Mouse (Mus musculus) thymus, adult 2 months (tissue): ENCODE measurements at regions not wholly inside any gene's neighbourhood (a gene's known extent, or its start where the extent isn't known, plus 50 kb on each side); places are given as distances from the start of the nearest gene placed in this dataset.
"Not testable (repeated sequence)": the region's sequence is repeated elsewhere in the genome, so short reads cannot be mapped to it uniquely, and the experiment has no call there.

Source experiments
- DNase-seq: peaks from one replicate; pipeline ENCODE4 v3.0.0; 2021
- H3K27ac ChIP-seq: fragments of 200-500 bp; 2 replicates; pipeline ENCODE4 v1.5.1; 2012; ENCODE audit warnings: low read length, control low read depth; ENCODE audit not compliant: control insufficient read depth, insufficient read depth
- H3K27me3 ChIP-seq: fragments of 200-500 bp; 2 replicates; pipeline ENCODE4 v1.6.1; 2012; ENCODE audit warnings: mild to moderate bottlenecking, low read length, moderate library complexity, mixed read lengths; ENCODE audit not compliant: control insufficient read depth, insufficient read depth
- H3K36me3 ChIP-seq: fragments of 200-500 bp; 2 replicates; pipeline ENCODE4 v1.6.1; 2012; ENCODE audit warnings: mild to moderate bottlenecking, low read length, moderate library complexity; ENCODE audit not compliant: control insufficient read depth, insufficient read depth
- H3K4me1 ChIP-seq: fragments of 200-500 bp; replicated peaks from 2 replicates; pipeline ENCODE4 v1.6.1; 2012; ENCODE audit warnings: low read length; ENCODE audit not compliant: control insufficient read depth, insufficient read depth
- H3K4me3 ChIP-seq: fragments of 200-500 bp; 2 replicates; pipeline ENCODE4 v1.5.1; 2012; ENCODE audit warnings: mild to moderate bottlenecking, low read length, control low read depth, moderate library complexity; ENCODE audit not compliant: control insufficient read depth, insufficient read depth
- CTCF ChIP-seq: fragments of 200-500 bp; IDR thresholded peaks from 2 replicates; pipeline ENCODE4 v1.5.1; 2012; ENCODE audit warnings: mild to moderate bottlenecking, control low read depth, low read length, moderate library complexity, borderline replicate concordance; ENCODE audit not compliant: control insufficient read depth, poor library complexity, insufficient read depth; ENCODE audit errors: extremely low read depth
- POLR2A ChIP-seq: fragments of 200-500 bp; IDR thresholded peaks from 2 replicates; pipeline ENCODE4 v1.6.1; 2012; ENCODE audit warnings: mild to moderate bottlenecking, low read length, control low read depth, moderate library complexity; ENCODE audit not compliant: control insufficient read depth, poor library complexity, insufficient read depth; ENCODE audit errors: extremely low read depth
- whole genome bisulfite sequencing: fragments of 180-500 bp; shearing (Covaris S2); methylation state at CpG from one replicate; pipeline ENCODE4 v1.1.7; 2018; 5-methylcytosine and 5-hydroxymethylcytosine counted together

DNA sequence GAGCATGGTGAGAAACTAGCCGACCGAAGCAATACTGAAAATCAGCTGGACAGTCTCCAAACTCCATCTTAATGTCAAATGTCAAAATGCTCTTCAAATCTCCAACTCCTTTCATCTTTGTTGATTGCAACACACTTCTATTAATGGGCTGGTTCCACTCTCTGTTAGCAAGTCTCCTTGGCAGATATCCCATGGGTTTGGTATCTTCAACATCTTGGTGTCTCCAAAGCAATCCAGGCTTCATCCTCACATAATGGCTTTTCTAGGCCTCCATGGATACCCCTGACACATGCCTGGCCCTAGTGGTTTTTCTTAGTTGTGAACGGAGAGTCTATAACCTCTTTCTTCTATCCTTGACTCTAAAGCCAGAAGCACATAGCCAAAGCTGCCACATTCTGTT, 118.0 kb upstream of the Ppp6c start:
- Histone ChIP-seq H3K36me3 (no peaks in the 10 kb centered on the region), H3K27ac (no peak overlapping the region), H3K4me1 (no peaks in the 10 kb centered on the region), H3K4me3 (no peak overlapping the region), H3K27me3 (no peaks in the 10 kb centered on the region)
- 92% methylated on average over 3 of the region's 3 CpGs for WGBS
- TF ChIP-seq POLR2A: no peak
- TF ChIP-seq CTCF: no peak
- no peak for DNase-seq

DNA sequence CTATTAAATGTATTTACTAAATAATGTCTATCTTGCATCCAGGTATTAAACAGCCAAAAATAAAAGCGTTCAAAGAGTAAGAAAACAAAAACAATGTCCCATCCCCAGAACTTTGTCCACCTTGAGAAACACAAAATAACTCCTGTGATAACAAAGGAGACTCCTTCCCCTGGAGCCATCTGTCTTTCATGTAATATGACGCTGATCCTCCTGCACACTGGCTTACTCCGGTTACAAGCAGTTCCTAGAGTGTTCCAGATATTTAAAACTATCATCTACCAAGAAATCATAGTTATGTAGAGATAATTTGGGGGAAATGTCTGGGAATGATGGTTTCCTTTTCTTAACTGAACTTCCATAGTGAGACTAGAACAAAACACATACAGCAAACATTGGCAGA, 114.2 kb upstream of the Ppp6c start:
- Histone ChIP-seq H3K4me1 (no peaks in the 10 kb centered on the region), H3K4me3 (no peak overlapping the region), H3K36me3 (no peaks in the 10 kb centered on the region), H3K27me3 (no peaks in the 10 kb centered on the region), H3K27ac (no peak overlapping the region)
- no peak for DNase-seq
- 86% methylated on average over 3 of the region's 3 CpGs for WGBS
- TF ChIP-seq CTCF (no peak), POLR2A (no peak)

- Histone ChIP-seq H3K36me3 (no peaks in the 10 kb centered on the region), H3K4me3 (no peak overlapping the region), H3K4me1 (no peaks in the 10 kb centered on the region), H3K27ac (no peak overlapping the region), H3K27me3 (no peaks in the 10 kb centered on the region)
- 87% methylated on average over 9 of the region's 9 CpGs for WGBS
- TF ChIP-seq CTCF (no peak), POLR2A (no peak)
- no peak for DNase-seq
These were observed 112.8 kb upstream of the Ppp6c start for GRCm38 (mm10) chr2:39338832-39339649.

DNA sequence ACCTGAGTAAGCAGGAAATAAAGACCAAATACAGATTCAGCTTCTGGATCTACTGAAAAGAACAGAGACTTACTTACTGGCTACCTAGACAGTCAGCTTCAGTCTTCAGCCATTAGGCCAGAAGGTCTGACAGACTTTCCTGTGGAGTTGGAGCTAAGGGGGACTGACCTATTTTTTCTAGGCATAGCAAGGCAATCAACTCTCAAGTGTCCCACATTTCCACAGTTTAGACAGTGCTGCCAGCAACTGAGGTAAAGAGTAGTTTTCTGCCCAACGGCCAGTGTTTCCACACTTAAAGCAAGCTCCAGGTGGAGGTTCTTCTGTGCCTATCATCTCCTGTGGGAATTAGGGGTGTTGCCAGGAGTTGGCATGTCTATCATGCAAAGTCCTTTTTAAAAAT, 111.3 kb upstream of the Ppp6c start:
- Histone ChIP-seq H3K27me3 (no peaks in the 10 kb centered on the region), H3K4me3 (no peak overlapping the region), H3K36me3 (no peaks in the 10 kb centered on the region), H3K27ac (no peak overlapping the region), H3K4me1 (no peaks in the 10 kb centered on the region)
- whole genome bisulfite sequencing: 95% methylated on average over 1 of the region's 1 CpGs
- DNase-seq: no peak
- TF ChIP-seq CTCF (no peak), POLR2A (no peak)

- H3K4me1 ChIP-seq: peaks cover 2% of the 10 kb centered on the region
- DNase-seq: peak; percentile 63
- WGBS: 11% methylated on average over 9 of the region's 9 CpGs
- peak overlapping the region; percentile 91 for H3K27ac ChIP-seq
- H3K27me3 ChIP-seq: no peaks in the 10 kb centered on the region
- H3K4me3 ChIP-seq: peak overlapping the region; percentile 16; the same call in 1 of the 2 replicates
- H3K36me3 ChIP-seq: no peaks in the 10 kb centered on the region
- no peak for TF ChIP-seq POLR2A
- no peak for TF ChIP-seq CTCF
These were observed 99.7 kb upstream of the Ppp6c start for GRCm38 (mm10) chr2:39325715-39326493.

DNA sequence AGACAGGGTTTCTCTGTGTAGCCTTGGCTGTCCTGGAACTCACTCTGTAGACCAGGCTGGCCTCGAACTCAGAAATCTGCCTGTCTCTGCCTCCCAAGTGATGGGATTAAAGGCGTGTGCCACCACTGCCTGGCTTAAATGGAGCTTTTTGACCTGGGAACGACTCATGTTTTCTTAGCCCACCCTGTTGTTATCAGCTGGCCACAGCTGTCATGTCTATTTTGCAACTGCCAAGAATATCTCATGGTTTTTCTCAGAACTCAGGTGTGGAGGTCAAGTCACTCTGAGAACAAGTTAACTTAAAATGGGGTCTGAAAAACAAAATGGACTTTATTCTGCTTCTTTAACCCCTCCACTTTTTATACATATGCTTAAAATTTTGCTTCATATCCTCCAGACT, 98.9 kb upstream of the Ppp6c start:
- WGBS: 36% methylated on average over 3 of the region's 3 CpGs
- not testable (repeated sequence) for DNase-seq, H3K27me3 ChIP-seq, H3K4me1 ChIP-seq, H3K4me3 ChIP-seq, H3K36me3 ChIP-seq
- peak overlapping the region; percentile 62 for H3K27ac ChIP-seq

GRCm38 (mm10) chr2:39299798-39300382, 73.6 kb upstream of the Ppp6c start:
- H3K36me3 ChIP-seq: no peaks in the 10 kb centered on the region
- no peak for DNase-seq
- H3K27ac ChIP-seq: no peak overlapping the region
- H3K4me3 ChIP-seq: no peak overlapping the region
- no peaks in the 10 kb centered on the region for H3K4me1 ChIP-seq
- TF ChIP-seq CTCF (no peak), POLR2A (no peak)
- 88% methylated on average over 2 of the region's 2 CpGs for WGBS
- H3K27me3 ChIP-seq: no peaks in the 10 kb centered on the region
